ENCODE assay signal across 9 mouse cellular contexts in genomic region chr16:21694463-21695241, GRCm38 (mm10). TPM values are rescaled to one million over a fixed set of nuclear protein-coding genes. Genes with fewer than 3 reads are reported as not detected.
DNase-seq lines count a peak whose midpoint lies in the region; ATAC-seq and TF ChIP-seq lines count a peak whose summit lies in the region.
"Had no signal": no experiment of that assay in that cellular context is flagged by ENCODE, and none has a peak within 500 bp of the region (broad histone marks: within the 10 kb centered on the region; RNA-seq: fewer than 3 reads in every experiment).

2510009E07Rik (minus strand) TSS chr16:21694665.

- H3K36me3 ChIP-seq in forebrain, embryonic 15.5 days: no peaks in the 10 kb centered on the region
- H3K36me3 ChIP-seq in liver, embryonic 15.5 days (replicated peaks): no peaks in the 10 kb centered on the region
- no peaks in the 10 kb centered on the region for H3K36me3 ChIP-seq in neural tube, embryonic 12.5 days
- no peaks in the 10 kb centered on the region for H3K36me3 ChIP-seq in stomach, postnatal 0 days (ENCODE audit: control insufficient read depth, insufficient read depth, low read length)
- H3K36me3 ChIP-seq: G1E had no signal

- no peaks in the 10 kb centered on the region for H3K9me3 ChIP-seq in forebrain, embryonic 15.5 days
- H3K9me3 ChIP-seq in liver, embryonic 15.5 days (replicated peaks): no peaks in the 10 kb centered on the region
- no peaks in the 10 kb centered on the region for H3K9me3 ChIP-seq in neural tube, embryonic 12.5 days
- no peaks in the 10 kb centered on the region for H3K9me3 ChIP-seq in stomach, postnatal 0 days (ENCODE audit: control insufficient read depth, low read length)
- H3K9me3 ChIP-seq: G1E had no signal

- TF ChIP-seq CTCF in stomach, postnatal 0 days (IDR thresholded peaks at IDR 0.05; ENCODE audit: low read depth): peak; percentile 38

- peak within 1 kb of the TSS; percentile 92 for H3K27ac ChIP-seq in forebrain, embryonic 15.5 days (replicated peaks)
- peak within 1 kb of the TSS; percentile 36 for H3K27ac ChIP-seq in liver, embryonic 15.5 days (replicated peaks)
- H3K27ac ChIP-seq in neural tube, embryonic 12.5 days: peak within 1 kb of the TSS; percentile 94
- H3K27ac ChIP-seq in stomach, postnatal 0 days (replicated peaks): peak within 1 kb of the TSS; percentile 92

- 1% methylated on average over 59 of the region's 61 CpGs for WGBS in forebrain, embryonic 15.5 days
- WGBS in large intestine, adult 2 months: under 1% methylated on average over 59 of the region's 61 CpGs
- 1% methylated on average over 57 of the region's 61 CpGs for WGBS in liver, embryonic 15.5 days (ENCODE audit: insufficient replicate concordance)
- under 1% methylated on average over 61 of the region's 61 CpGs for WGBS in neural tube, embryonic 12.5 days
- under 1% methylated on average over 46 of the region's 61 CpGs for WGBS in stomach, postnatal 0 days

- intact Hi-C loops in heart, postnatal 10 days (cut with DNase I): loop anchor here (5.0 kb wide), 1 partner anchor 52 kb away; no protein-coding TSS in a partner anchor

- no peaks in the 10 kb centered on the region for H3K27me3 ChIP-seq in forebrain, embryonic 15.5 days
- peaks cover 42% of the 10 kb centered on the region for H3K27me3 ChIP-seq in liver, embryonic 15.5 days
- H3K27me3 ChIP-seq in neural tube, embryonic 12.5 days (replicated peaks): no peaks in the 10 kb centered on the region
- no peaks in the 10 kb centered on the region for H3K27me3 ChIP-seq in stomach, postnatal 0 days (ENCODE audit: control insufficient read depth, insufficient read depth, low read length)

- H3K4me2 ChIP-seq in forebrain, embryonic 15.5 days (replicated peaks): peak within 1 kb of the TSS; percentile 93
- peak within 1 kb of the TSS; percentile 80 for H3K4me2 ChIP-seq in liver, embryonic 15.5 days
- H3K4me2 ChIP-seq in neural tube, embryonic 12.5 days (replicated peaks): peak within 1 kb of the TSS; percentile 91
- peak within 1 kb of the TSS; percentile 98 for H3K4me2 ChIP-seq in stomach, postnatal 0 days (replicated peaks; ENCODE audit: low read depth)

- peak; percentile 85 for DNase-seq in CD4-positive, CD25-positive, alpha-beta regulatory T cell, adult 2 months (ENCODE audit: low read depth, low spot score)
- DNase-seq in heart, postnatal 10 days: peak; percentile 93
- peak; percentile 55 for DNase-seq in large intestine, adult 2 months (ENCODE audit: low read depth, low spot score)
- peak; percentile 85 for DNase-seq in stomach, postnatal 0 days (ENCODE audit: low spot score)

- peak within 1 kb of the TSS; percentile 96 for H3K9ac ChIP-seq in forebrain, embryonic 15.5 days (replicated peaks)
- peak within 1 kb of the TSS; percentile 56 for H3K9ac ChIP-seq in liver, embryonic 15.5 days
- peak within 1 kb of the TSS; percentile 94 for H3K9ac ChIP-seq in neural tube, embryonic 12.5 days
- peak within 1 kb of the TSS; percentile 88 for H3K9ac ChIP-seq in stomach, postnatal 0 days (ENCODE audit: low read length)

- H3K4me3 ChIP-seq in forebrain, embryonic 15.5 days: peak within 1 kb of the TSS; percentile 79
- H3K4me3 ChIP-seq in liver, embryonic 15.5 days (replicated peaks): peak within 1 kb of the TSS; percentile 63
- H3K4me3 ChIP-seq in neural tube, embryonic 12.5 days: peak within 1 kb of the TSS; percentile 87
- H3K4me3 ChIP-seq in stomach, postnatal 0 days (ENCODE audit: low read depth, low read length): peak within 1 kb of the TSS; percentile 86

- TF ChIP-seq EP300 in stomach, postnatal 0 days (optimal IDR thresholded peaks at IDR 0.05): no peak

- peaks cover 42% of the 10 kb centered on the region for H3K4me1 ChIP-seq in forebrain, embryonic 15.5 days
- H3K4me1 ChIP-seq in liver, embryonic 15.5 days (replicated peaks): peaks cover 5% of the 10 kb centered on the region; the same call in 1 of the 2 replicates
- H3K4me1 ChIP-seq in neural tube, embryonic 12.5 days: peaks cover 35% of the 10 kb centered on the region
- no peaks in the 10 kb centered on the region for H3K4me1 ChIP-seq in stomach, postnatal 0 days (replicated peaks; ENCODE audit: control insufficient read depth, insufficient read depth)

- peak; percentile 83 for ATAC-seq in cerebellum, adult (ENCODE audit: insufficient number of reproducible peaks, low FRiP score, low TSS enrichment)
- ATAC-seq in forebrain, embryonic 15.5 days (replicated peaks): peak; percentile 90
- peak; percentile 71 for ATAC-seq in liver, embryonic 15.5 days (ENCODE audit: insufficient read depth)
- ATAC-seq in neural tube, embryonic 12.5 days (ENCODE audit: low FRiP score, low read depth): peak; percentile 87
- ATAC-seq in stomach, postnatal 0 days (ENCODE audit: low FRiP score, low TSS enrichment): peak; percentile 92

RNA-seq across cellular contexts. Expression of gene 2510009E07Rik, which starts in this region (rescaled TPM):
- polyA plus RNA-seq in forebrain, embryonic 15.5 days (2015; fragmentation: Nextera tagmentation; extraction: Ambion mirVana): 41.6 and 42.7 TPM in 2 replicates
- total RNA-seq in heart, postnatal 10 days (2021): 10 to 100 TPM; 42.4 to 45.1 TPM
- polyA plus RNA-seq in large intestine, adult 2 months (2012; rRNA removed): 4.6 and 5.3 TPM in 2 replicates
- polyA plus RNA-seq in liver, embryonic 15.5 days (2015; fragmentation: Nextera tagmentation; extraction: Ambion mirVana): 3.0 TPM in 2 replicates
- 61.4 and 74.6 TPM in 2 replicates for polyA plus RNA-seq in neural tube, embryonic 12.5 days (2016; fragmentation: Nextera tagmentation; extraction: Ambion mirVana)
- polyA plus RNA-seq in stomach, postnatal 0 days (2015; fragmentation: Nextera tagmentation; extraction: Ambion mirVana): 9.6 and 10.3 TPM in 2 replicates
- polyA plus RNA-seq: G1E had no signal

Comparison
In these comparisons a context has a peak if more than half of its experiments do, and no peak if none do; other contexts are left out.
1. Peak in every context shown above with its lines: DNase-seq, ATAC-seq, H3K4me3 ChIP-seq and H3K27ac ChIP-seq.
2. H3K27ac ChIP-seq: peak in every context shown above with its lines; median percentile 94 in neural tube, embryonic 12.5 days; 92 in forebrain, embryonic 15.5 days; 92 in stomach, postnatal 0 days; 36 in liver, embryonic 15.5 days.